8 mouse cellular contexts compared by ENCODE assay signal in genomic region chr9:77918211-77918610, GRCm38 (mm10). TPM values are rescaled to one million over a fixed set of nuclear protein-coding genes. Genes with fewer than 3 reads are reported as not detected.
DNase-seq lines count a peak whose midpoint lies in the region; ATAC-seq and TF ChIP-seq lines count a peak whose summit lies in the region.

No protein-coding gene starts in this region.

- H3K4me3 ChIP-seq in kidney, postnatal 0 days (replicated peaks; ENCODE audit: low read depth, low read length), result peak overlapping the region; percentile 98
- H3K4me3 ChIP-seq in embryonic facial prominence, embryonic 10.5 days, result peak overlapping the region; percentile 98
- peak overlapping the region; percentile 98 for H3K4me3 ChIP-seq in intestine, embryonic 16.5 days (ENCODE audit: low read length)
- peak overlapping the region; percentile 97 for H3K4me3 ChIP-seq in neural tube, embryonic 13.5 days

- no peak for TF ChIP-seq CTCF in kidney, postnatal 0 days (IDR thresholded peaks at IDR 0.05; ENCODE audit: low read depth)

- no peaks in the 10 kb centered on the region for H3K9me3 ChIP-seq in kidney, postnatal 0 days (replicated peaks; ENCODE audit: low read length)
- H3K9me3 ChIP-seq in embryonic facial prominence, embryonic 10.5 days, result no peaks in the 10 kb centered on the region
- no peaks in the 10 kb centered on the region for H3K9me3 ChIP-seq in intestine, embryonic 16.5 days (ENCODE audit: control insufficient read depth, low read length)
- no peaks in the 10 kb centered on the region for H3K9me3 ChIP-seq in neural tube, embryonic 13.5 days

- no peak for DNase-seq in kidney, postnatal 0 days (ENCODE audit: low spot score)
- no peak for DNase-seq in kidney, postnatal 14 days
- no peak for DNase-seq in embryonic facial prominence, embryonic 10.5 days (ENCODE audit: low spot score)
- no peak for DNase-seq in cerebellum, adult 18-20 months
- DNase-seq in urinary bladder, postnatal 25 days (ENCODE audit: low spot score), result no peak
- no peak for DNase-seq in spleen, postnatal 4 days (ENCODE audit: low spot score in 2 of 2)

- H3K9ac ChIP-seq in kidney, postnatal 0 days (ENCODE audit: low read depth, low read length), result peak overlapping the region; percentile 77
- H3K9ac ChIP-seq in intestine, embryonic 16.5 days (ENCODE audit: low read depth, low read length), result peak overlapping the region; percentile 88
- H3K9ac ChIP-seq in neural tube, embryonic 13.5 days, result peak overlapping the region; percentile 90

- H3K4me1 ChIP-seq in kidney, postnatal 0 days (replicated peaks; ENCODE audit: insufficient read depth, low read length), result no peaks in the 10 kb centered on the region
- H3K4me1 ChIP-seq in embryonic facial prominence, embryonic 10.5 days, result peaks cover 44% of the 10 kb centered on the region
- peaks cover 18% of the 10 kb centered on the region for H3K4me1 ChIP-seq in intestine, embryonic 16.5 days (ENCODE audit: control insufficient read depth, insufficient read depth, low read length)
- peaks cover 51% of the 10 kb centered on the region for H3K4me1 ChIP-seq in neural tube, embryonic 13.5 days (replicated peaks)

- H3K4me2 ChIP-seq in kidney, postnatal 0 days (ENCODE audit: low read length), result peak overlapping the region; percentile 93
- H3K4me2 ChIP-seq in intestine, embryonic 16.5 days (ENCODE audit: low read depth, low read length), result peak overlapping the region; percentile 79
- H3K4me2 ChIP-seq in neural tube, embryonic 13.5 days, result peak overlapping the region; percentile 97

- no peaks in the 10 kb centered on the region for H3K36me3 ChIP-seq in kidney, postnatal 0 days (ENCODE audit: insufficient read depth, low read length)
- peaks cover 10% of the 10 kb centered on the region for H3K36me3 ChIP-seq in embryonic facial prominence, embryonic 10.5 days (replicated peaks)
- no peaks in the 10 kb centered on the region for H3K36me3 ChIP-seq in intestine, embryonic 16.5 days (ENCODE audit: control insufficient read depth, insufficient read depth, low read length)
- no peaks in the 10 kb centered on the region for H3K36me3 ChIP-seq in neural tube, embryonic 13.5 days

- peak overlapping the region; percentile 87; the same call in 1 of the 2 replicates for H3K27ac ChIP-seq in kidney, postnatal 0 days
- H3K27ac ChIP-seq in embryonic facial prominence, embryonic 10.5 days (replicated peaks), result peak overlapping the region; percentile 95
- H3K27ac ChIP-seq in intestine, embryonic 16.5 days (ENCODE audit: low read length), result 0 out of 2 replicates have a peak overlapping the region, but pooled peaks have one; percentile 86
- H3K27ac ChIP-seq in neural tube, embryonic 13.5 days (replicated peaks), result peak overlapping the region; percentile 94

- H3K27me3 ChIP-seq in kidney, postnatal 0 days (ENCODE audit: insufficient read depth, low read length), result no peaks in the 10 kb centered on the region
- no peaks in the 10 kb centered on the region for H3K27me3 ChIP-seq in embryonic facial prominence, embryonic 10.5 days (replicated peaks; ENCODE audit: low read depth, poor library complexity, severe bottlenecking)
- no peaks in the 10 kb centered on the region for H3K27me3 ChIP-seq in intestine, embryonic 16.5 days (replicated peaks; ENCODE audit: control insufficient read depth, insufficient read depth, low read length)
- H3K27me3 ChIP-seq in neural tube, embryonic 13.5 days, result no peaks in the 10 kb centered on the region

- 10% methylated on average over 10 of the region's 10 CpGs for WGBS in kidney, postnatal 0 days
- 29% methylated on average over 10 of the region's 10 CpGs for WGBS in embryonic facial prominence, embryonic 10.5 days
- WGBS in intestine, embryonic 16.5 days, result 13% methylated on average over 10 of the region's 10 CpGs
- 23% methylated on average over 10 of the region's 10 CpGs for WGBS in neural tube, embryonic 13.5 days

- no peak for ATAC-seq in kidney, postnatal 0 days (replicated peaks; ENCODE audit: low FRiP score, low read depth)
- ATAC-seq in intestine, embryonic 16.5 days, result no peak
- ATAC-seq in neural tube, embryonic 13.5 days (ENCODE audit: low read depth), result no peak

RNA-seq across cellular contexts. Expression of gene Elovl5, which starts 1.0 kb away (rescaled TPM):
- 60.5 and 68.4 TPM in 2 replicates for polyA plus RNA-seq in kidney, postnatal 0 days (2015; fragmentation: Nextera tagmentation; extraction: Ambion mirVana)
- polyA plus RNA-seq in embryonic facial prominence, embryonic 10.5 days (2016; fragmentation: Nextera tagmentation; extraction: Ambion mirVana), result 90.4 and 96.1 TPM in 2 replicates
- 67.9 and 70.9 TPM in 2 replicates for polyA plus RNA-seq in intestine, embryonic 16.5 days (2015; fragmentation: Nextera tagmentation; extraction: Ambion mirVana)
- 62.6 and 68.3 TPM in 2 replicates for polyA plus RNA-seq in neural tube, embryonic 13.5 days (2015; fragmentation: Nextera tagmentation; extraction: Ambion mirVana)
